Mouse (Mus musculus) bone marrow, adult 2 months (tissue): Measurements from ENCODE around the gene Gldn.

Source experiments
- CTCF ChIP-seq: fragments of 200-500 bp; IDR thresholded peaks from 2 replicates; pipeline ENCODE4 v1.5.1; 2011; ENCODE audit warnings: low read length, control low read depth; ENCODE audit not compliant: control insufficient read depth, insufficient read depth
- POLR2A ChIP-seq: fragments of 200-500 bp; IDR thresholded peaks from 2 replicates; pipeline ENCODE4 v1.6.1; 2011; ENCODE audit warnings: low read depth, mild to moderate bottlenecking, control low read depth, low read length, borderline replicate concordance; ENCODE audit not compliant: control insufficient read depth

- TF ChIP-seq CTCF: no peak
- no peak for TF ChIP-seq POLR2A
Measured at GRCm38 (mm10) chr9:54356756-54357155, 70.5 kb downstream of the Gldn start.
